Mouse (Mus musculus) v-Abl transformed pro-B cells (cell line): ENCODE measurements around the gene Coro2a.

Source experiments
- in situ Hi-C, 2 experiments: fragments of 400-800 bp; cut with MboI; formaldehyde crosslinking; loops; one replicate each; pipeline ENCODE4 v1.15.1; 2025; ENCODE audit not compliant: unreplicated experiment in 2 of 2

Coro2a gene

GRCm38 (mm10) chr4:46533934-46534720 is 67.9 kb downstream of the Coro2a start:
- in situ Hi-C loops, result loop anchor here in 1 of 2 experiments (5.0 kb wide), 1 partner anchor 42 kb away; no protein-coding TSS in a partner anchor

GRCm38 (mm10) chr4:46532926-46533325 is 69.1 kb downstream of the Coro2a start:
- in situ Hi-C loops, result loop anchor here in 1 of 2 experiments (5.0 kb wide), 1 partner anchor 41 kb away; no protein-coding TSS in a partner anchor

- in situ Hi-C loops, result loop anchor here in 1 of 2 experiments (5.0 kb wide), 1 partner anchor 40 kb away; no protein-coding TSS in a partner anchor
Measured at GRCm38 (mm10) chr4:46532511-46532910, 69.5 kb downstream of the Coro2a start.

GRCm38 (mm10) chr4:46529722-46530121 is 72.3 kb downstream of the Coro2a start:
- in situ Hi-C loops, result loop anchor here in 1 of 2 experiments (5.0 kb wide), 1 partner anchor 37 kb away; no protein-coding TSS in a partner anchor

- in situ Hi-C loops, result no loop called here
Measured at GRCm38 (mm10) chr4:46527558-46527926, 74.5 kb downstream of the Coro2a start.

- in situ Hi-C loops, result no loop called here
Measured at GRCm38 (mm10) chr4:46526798-46527557, 75.0 kb downstream of the Coro2a start.

- in situ Hi-C loops, result no loop called here
Measured at GRCm38 (mm10) chr4:46526226-46526625, 75.8 kb downstream of the Coro2a start.

GRCm38 (mm10) chr4:46523324-46523723 is 78.7 kb downstream of the Coro2a start:
- in situ Hi-C loops, result loop anchor here in 1 of 2 experiments (25.0 kb wide), 1 partner anchor 489 kb away; no protein-coding TSS in a partner anchor

GRCm38 (mm10) chr4:46521457-46521856 is 80.5 kb downstream of the Coro2a start:
- in situ Hi-C loops, result loop anchor here in 1 of 2 experiments (25.0 kb wide), 1 partner anchor 491 kb away; no protein-coding TSS in a partner anchor

GRCm38 (mm10) chr4:46520491-46520890 is 81.5 kb downstream of the Coro2a start:
- in situ Hi-C loops, result loop anchor here in 1 of 2 experiments (25.0 kb wide), 1 partner anchor 492 kb away; no protein-coding TSS in a partner anchor

GRCm38 (mm10) chr4:46507736-46508460 is 94.1 kb downstream of the Coro2a start:
- in situ Hi-C loops, result loop anchor here in 1 of 2 experiments (25.0 kb wide), 1 partner anchor 504 kb away; no protein-coding TSS in a partner anchor

- in situ Hi-C loops, result loop anchor here in 1 of 2 experiments (25.0 kb wide), 1 partner anchor 505 kb away; no protein-coding TSS in a partner anchor
Measured at GRCm38 (mm10) chr4:46506801-46507610, 95.0 kb downstream of the Coro2a start.

- in situ Hi-C loops, result loop anchor here in 1 of 2 experiments (25.0 kb wide), 1 partner anchor 507 kb away; no protein-coding TSS in a partner anchor
Measured at GRCm38 (mm10) chr4:46505361-46506057, 96.5 kb downstream of the Coro2a start.

GRCm38 (mm10) chr4:46503881-46504280 is 98.1 kb downstream of the Coro2a start:
- in situ Hi-C loops, result loop anchor here (5.0 to 25.0 kb wide), 2 partner anchors 153 to 508 kb away; no protein-coding TSS in a partner anchor

GRCm38 (mm10) chr4:46502606-46503502 is 99.1 kb downstream of the Coro2a start:
- in situ Hi-C loops, result loop anchor here (5.0 to 25.0 kb wide), 2 partner anchors 154 to 509 kb away; no protein-coding TSS in a partner anchor

GRCm38 (mm10) chr4:46498976-46499375 is 103.0 kb downstream of the Coro2a start:
- in situ Hi-C loops, result loop anchor here in 1 of 2 experiments (5.0 kb wide), 1 partner anchor 158 kb away; no protein-coding TSS in a partner anchor

GRCm38 (mm10) chr4:46498511-46498910 is 103.5 kb downstream of the Coro2a start:
- in situ Hi-C loops, result loop anchor here in 1 of 2 experiments (5.0 kb wide), 1 partner anchor 159 kb away; no protein-coding TSS in a partner anchor
